Mouse (Mus musculus): ENCODE data around the gene Srcap. TPM values are rescaled to one million over a fixed set of nuclear protein-coding genes. Genes with fewer than 3 reads are reported as not detected.

Gene Srcap
- polyA plus RNA-seq, 1 experiment from 2014 or later = 41.9 TPM

GRCm38 (mm10) chr7:127472060-127472459 lies 39.7 kb upstream of the Srcap start:
- Histone ChIP-seq H3K9ac (replicated peaks; ENCODE audit: low read length) (peak overlapping the region; percentile 85), H3K4me3 (ENCODE audit: low read depth, low read length) (peak overlapping the region; percentile 70), H3K36me3 (replicated peaks; ENCODE audit: control insufficient read depth, insufficient read depth, low read depth, low read length) (peaks cover 16% of the 10 kb centered on the region), H3K9me3 (replicated peaks; ENCODE audit: control insufficient read depth, low read length) (no peaks in the 10 kb centered on the region), H3K27ac (replicated peaks; ENCODE audit: low read depth, low read length) (peak overlapping the region; percentile 92), H3K4me2 (ENCODE audit: low read depth, low read length) (peak overlapping the region; percentile 91), H3K27me3 (ENCODE audit: control insufficient read depth, insufficient read depth, low read length) (no peaks in the 10 kb centered on the region), H3K4me1 (ENCODE audit: control insufficient read depth, insufficient read depth, low read length) (no peaks in the 10 kb centered on the region; the same call in 1 of the 2 replicates)
- ATAC-seq (replicated peaks; ENCODE audit: insufficient number of reproducible peaks, low FRiP score, low TSS enrichment, low read depth) = no peak
- peak; percentile 23 for DNase-seq (ENCODE audit: low spot score)
- whole genome bisulfite sequencing = 7% methylated on average over 7 of the region's 7 CpGs

- Histone ChIP-seq H3K4me1 (ENCODE audit: control insufficient read depth, insufficient read depth, low read length) (no peaks in the 10 kb centered on the region; the same call in 1 of the 2 replicates), H3K36me3 (replicated peaks; ENCODE audit: control insufficient read depth, insufficient read depth, low read depth, low read length) (peaks cover 13% of the 10 kb centered on the region), H3K4me2 (ENCODE audit: low read depth, low read length) (no peak overlapping the region), H3K27ac (replicated peaks; ENCODE audit: low read depth, low read length) (no peak overlapping the region), H3K9ac (replicated peaks; ENCODE audit: low read length) (no peak overlapping the region), H3K27me3 (ENCODE audit: control insufficient read depth, insufficient read depth, low read length) (no peaks in the 10 kb centered on the region), H3K9me3 (replicated peaks; ENCODE audit: control insufficient read depth, low read length) (no peaks in the 10 kb centered on the region), H3K4me3 (ENCODE audit: low read depth, low read length) (0 out of 2 replicates have a peak overlapping the region, but pooled peaks have one; percentile 5)
- DNase-seq (ENCODE audit: low spot score) (peak; percentile 21), ATAC-seq (replicated peaks; ENCODE audit: insufficient number of reproducible peaks, low FRiP score, low TSS enrichment, low read depth) (no peak)
- WGBS = 85% methylated on average over 5 of the region's 5 CpGs
Measured at GRCm38 (mm10) chr7:127473705-127474104, 38.1 kb upstream of the Srcap start.

GRCm38 (mm10) chr7:127474378-127475070 lies 37.3 kb upstream of the Srcap start:
- WGBS = 90% methylated on average over 6 of the region's 6 CpGs
- Histone ChIP-seq H3K4me2 (ENCODE audit: low read depth, low read length) (no peak overlapping the region), H3K4me1 (ENCODE audit: control insufficient read depth, insufficient read depth, low read length) (no peaks in the 10 kb centered on the region; the same call in 1 of the 2 replicates), H3K27me3 (ENCODE audit: control insufficient read depth, insufficient read depth, low read length) (no peaks in the 10 kb centered on the region), H3K4me3 (ENCODE audit: low read depth, low read length) (no peak overlapping the region), H3K9ac (replicated peaks; ENCODE audit: low read length) (no peak overlapping the region), H3K27ac (replicated peaks; ENCODE audit: low read depth, low read length) (no peak overlapping the region), H3K36me3 (replicated peaks; ENCODE audit: control insufficient read depth, insufficient read depth, low read depth, low read length) (peaks cover 13% of the 10 kb centered on the region), H3K9me3 (replicated peaks; ENCODE audit: control insufficient read depth, low read length) (no peaks in the 10 kb centered on the region)
- no peak for DNase-seq (ENCODE audit: low spot score)
- ATAC-seq (replicated peaks; ENCODE audit: insufficient number of reproducible peaks, low FRiP score, low TSS enrichment, low read depth) = no peak

GRCm38 (mm10) chr7:127475186-127475740 lies 36.5 kb upstream of the Srcap start:
- Histone ChIP-seq H3K9me3 (replicated peaks; ENCODE audit: control insufficient read depth, low read length) (no peaks in the 10 kb centered on the region), H3K27ac (replicated peaks; ENCODE audit: low read depth, low read length) (no peak overlapping the region), H3K9ac (replicated peaks; ENCODE audit: low read length) (no peak overlapping the region), H3K4me3 (ENCODE audit: low read depth, low read length) (no peak overlapping the region), H3K4me2 (ENCODE audit: low read depth, low read length) (no peak overlapping the region), H3K36me3 (replicated peaks; ENCODE audit: control insufficient read depth, insufficient read depth, low read depth, low read length) (peaks cover 13% of the 10 kb centered on the region), H3K4me1 (ENCODE audit: control insufficient read depth, insufficient read depth, low read length) (no peaks in the 10 kb centered on the region; the same call in 1 of the 2 replicates), H3K27me3 (ENCODE audit: control insufficient read depth, insufficient read depth, low read length) (no peaks in the 10 kb centered on the region)
- ATAC-seq (replicated peaks; ENCODE audit: insufficient number of reproducible peaks, low FRiP score, low TSS enrichment, low read depth) (no peak), DNase-seq (ENCODE audit: low spot score) (no peak)
- WGBS = 94% methylated on average over 11 of the region's 11 CpGs

DNA sequence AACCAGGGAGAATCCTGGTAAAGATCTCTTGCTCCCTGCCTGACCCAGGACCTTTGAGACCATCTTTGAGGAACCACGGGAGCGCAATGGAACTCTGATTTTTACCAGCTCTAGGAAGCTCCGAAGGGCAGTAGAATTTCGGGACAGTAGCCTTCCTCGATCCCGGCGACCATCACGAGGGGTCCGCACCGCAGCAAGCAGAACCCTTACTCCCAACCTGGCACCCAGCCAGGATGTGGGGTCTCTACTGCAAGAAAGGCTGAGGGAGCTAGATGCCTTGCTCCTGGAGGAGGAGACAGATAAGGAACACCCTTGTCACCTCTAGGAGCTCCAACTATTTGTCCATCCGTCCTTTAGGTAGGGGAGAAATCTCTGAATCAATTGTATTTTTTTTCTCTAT lies 35.4 kb upstream of the Srcap start:
- no peak overlapping the region for H3K4me2 ChIP-seq (ENCODE audit: low read depth, low read length)
- H3K36me3 ChIP-seq (replicated peaks; ENCODE audit: control insufficient read depth, insufficient read depth, low read depth, low read length) = peaks cover 13% of the 10 kb centered on the region
- H3K9me3 ChIP-seq (replicated peaks; ENCODE audit: control insufficient read depth, low read length) = no peaks in the 10 kb centered on the region
- H3K27me3 ChIP-seq (ENCODE audit: control insufficient read depth, insufficient read depth, low read length) = no peaks in the 10 kb centered on the region
- 94% methylated on average over 11 of the region's 11 CpGs for WGBS
- H3K9ac ChIP-seq (replicated peaks; ENCODE audit: low read length) = no peak overlapping the region
- H3K27ac ChIP-seq (replicated peaks; ENCODE audit: low read depth, low read length) = no peak overlapping the region
- H3K4me3 ChIP-seq (ENCODE audit: low read depth, low read length) = no peak overlapping the region
- ATAC-seq (replicated peaks; ENCODE audit: insufficient number of reproducible peaks, low FRiP score, low TSS enrichment, low read depth) = no peak
- H3K4me1 ChIP-seq (ENCODE audit: control insufficient read depth, insufficient read depth, low read length) = no peaks in the 10 kb centered on the region; the same call in 1 of the 2 replicates
- DNase-seq (ENCODE audit: low spot score) = no peak

DNA sequence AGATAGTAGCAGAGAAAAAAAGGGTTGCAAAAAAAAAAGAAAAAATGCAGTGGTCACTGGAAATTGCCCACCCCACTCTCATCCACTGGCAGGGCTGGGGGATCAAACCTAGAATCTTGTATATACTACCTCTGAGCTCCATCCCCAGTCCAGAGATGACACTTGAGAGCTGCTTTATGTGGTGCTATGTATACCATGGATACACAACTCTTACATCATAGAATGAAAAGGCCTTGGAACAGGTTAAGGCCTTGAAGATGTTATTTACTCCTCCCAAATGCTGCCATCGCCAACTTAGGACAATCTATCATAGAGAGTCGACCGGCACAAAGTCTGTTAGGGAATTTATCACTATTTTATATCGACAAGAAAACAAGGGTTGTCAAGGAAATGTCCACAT lies 34.9 kb upstream of the Srcap start:
- H3K4me2 ChIP-seq (ENCODE audit: low read depth, low read length) = peak overlapping the region; percentile 51
- peak overlapping the region; percentile 39 for H3K9ac ChIP-seq (replicated peaks; ENCODE audit: low read length)
- peak overlapping the region; percentile 98 for H3K4me3 ChIP-seq (ENCODE audit: low read depth, low read length)
- no peak for ATAC-seq (replicated peaks; ENCODE audit: insufficient number of reproducible peaks, low FRiP score, low TSS enrichment, low read depth)
- no peaks in the 10 kb centered on the region for H3K9me3 ChIP-seq (replicated peaks; ENCODE audit: control insufficient read depth, low read length)
- H3K36me3 ChIP-seq (replicated peaks; ENCODE audit: control insufficient read depth, insufficient read depth, low read depth, low read length) = peaks cover 13% of the 10 kb centered on the region
- H3K4me1 ChIP-seq (ENCODE audit: control insufficient read depth, insufficient read depth, low read length) = no peaks in the 10 kb centered on the region; the same call in 1 of the 2 replicates
- DNase-seq (ENCODE audit: low spot score) = no peak
- 0 out of 2 replicates have a peak overlapping the region, but pooled peaks have one; percentile 66 for H3K27ac ChIP-seq (replicated peaks; ENCODE audit: low read depth, low read length)
- no peaks in the 10 kb centered on the region for H3K27me3 ChIP-seq (ENCODE audit: control insufficient read depth, insufficient read depth, low read length)
- WGBS = 83% methylated on average over 4 of the region's 4 CpGs

GRCm38 (mm10) chr7:127477687-127478634 lies 33.8 kb upstream of the Srcap start:
- Histone ChIP-seq H3K36me3 (replicated peaks; ENCODE audit: control insufficient read depth, insufficient read depth, low read depth, low read length) (peaks cover 18% of the 10 kb centered on the region), H3K27me3 (ENCODE audit: control insufficient read depth, insufficient read depth, low read length) (no peaks in the 10 kb centered on the region), H3K4me1 (ENCODE audit: control insufficient read depth, insufficient read depth, low read length) (no peaks in the 10 kb centered on the region; the same call in 1 of the 2 replicates), H3K9ac (replicated peaks; ENCODE audit: low read length) (peak overlapping the region; percentile 92), H3K4me3 (ENCODE audit: low read depth, low read length) (peak overlapping the region; percentile 98), H3K9me3 (replicated peaks; ENCODE audit: control insufficient read depth, low read length) (no peaks in the 10 kb centered on the region), H3K27ac (replicated peaks; ENCODE audit: low read depth, low read length) (peak overlapping the region; percentile 95), H3K4me2 (ENCODE audit: low read depth, low read length) (peak overlapping the region; percentile 51)
- under 1% methylated on average over 50 of the region's 50 CpGs for WGBS
- ATAC-seq (replicated peaks; ENCODE audit: insufficient number of reproducible peaks, low FRiP score, low TSS enrichment, low read depth) (peak; percentile 95), DNase-seq (ENCODE audit: low spot score) (peak; percentile 100)

All from embryonic facial prominence, embryonic 11.5 days (tissue).